Mouse (Mus musculus): ENCODE measurements around the gene Fbxo46.
A peak's percentile ranks its signal among the peaks of the same experiment; 100 is the strongest.
"Not testable (repeated sequence)": the region's sequence is repeated elsewhere in the genome, so short reads cannot be mapped to it uniquely, and the experiment has no call there.

Fbxo46 gene

DNA sequence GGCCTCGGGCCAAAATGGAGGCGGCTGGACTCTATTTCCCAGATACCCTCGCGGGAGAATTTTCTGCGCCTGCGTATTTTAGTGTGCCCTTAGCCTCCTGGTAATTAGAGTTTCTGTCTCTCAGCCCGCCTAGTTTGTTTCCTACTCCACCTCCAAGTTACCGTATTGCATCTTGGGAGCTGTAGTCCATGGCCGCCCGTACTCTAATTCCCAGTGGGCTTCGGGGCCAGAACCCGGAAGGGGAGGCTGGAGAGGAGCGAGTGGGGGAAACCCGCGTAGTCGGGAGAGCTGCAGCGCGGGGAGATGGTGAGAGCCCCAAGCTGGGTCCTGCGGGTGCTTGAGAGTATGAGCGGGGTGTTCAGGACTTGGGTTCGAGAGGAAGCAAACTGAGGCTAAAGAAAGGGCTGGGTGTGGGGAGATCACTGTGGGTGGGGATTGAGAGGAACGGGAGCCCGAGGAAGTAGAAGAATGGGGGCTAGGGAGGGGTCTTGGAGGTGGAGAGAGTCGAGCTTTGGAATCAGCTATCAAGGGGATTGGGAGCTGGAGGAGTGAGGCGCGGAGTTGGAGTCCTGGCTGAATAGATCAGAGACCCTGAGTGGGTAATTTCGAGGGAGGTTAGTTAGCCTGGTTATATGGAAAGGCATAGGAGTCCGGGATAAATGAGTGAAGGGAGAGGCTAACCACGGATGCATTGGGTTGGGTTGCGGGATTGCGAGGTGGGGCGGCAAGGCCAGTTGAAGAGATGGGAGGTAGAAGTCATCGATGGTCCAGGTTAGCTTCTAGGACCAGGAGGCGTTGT is at the start of gene Fbxo46:
TSS of gene Fbxo46 (plus strand) at position 229 of the 799 bp plus-strand sequence.
- peak; percentile 99 for DNase-seq (ENCODE audit: low read depth, low spot score)

- DNase-seq (ENCODE audit: low read depth, low spot score): not testable (repeated sequence)
Observed at GRCm38 (mm10) chr7:19071024-19071423, 48.6 kb upstream of the Fbxo46 start.

DNA sequence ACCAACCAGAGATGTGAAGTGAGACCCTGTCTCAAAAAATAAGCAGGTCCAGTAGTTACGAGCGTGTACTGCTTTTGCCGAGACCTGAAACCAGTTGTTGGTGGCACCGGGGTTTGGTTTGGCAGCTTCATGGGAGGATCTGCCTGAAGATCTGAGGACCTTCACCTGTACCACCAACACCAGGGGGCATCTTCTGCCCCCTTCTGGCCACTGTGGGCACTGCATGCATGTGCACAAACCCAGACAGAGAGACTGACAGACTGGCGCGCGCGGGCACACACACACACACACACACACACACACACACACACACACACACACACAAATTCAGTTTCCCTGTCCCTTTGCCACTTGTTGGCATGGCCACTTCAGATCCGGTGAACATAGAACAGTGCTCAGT is 46.2 kb upstream of the Fbxo46 start:
- DNase-seq (ENCODE audit: low read depth, low spot score): peak; percentile 83

- DNase-seq (ENCODE audit: low read depth, low spot score): no peak
Observed at GRCm38 (mm10) chr7:19074494-19074893, 45.2 kb upstream of the Fbxo46 start.

DNA sequence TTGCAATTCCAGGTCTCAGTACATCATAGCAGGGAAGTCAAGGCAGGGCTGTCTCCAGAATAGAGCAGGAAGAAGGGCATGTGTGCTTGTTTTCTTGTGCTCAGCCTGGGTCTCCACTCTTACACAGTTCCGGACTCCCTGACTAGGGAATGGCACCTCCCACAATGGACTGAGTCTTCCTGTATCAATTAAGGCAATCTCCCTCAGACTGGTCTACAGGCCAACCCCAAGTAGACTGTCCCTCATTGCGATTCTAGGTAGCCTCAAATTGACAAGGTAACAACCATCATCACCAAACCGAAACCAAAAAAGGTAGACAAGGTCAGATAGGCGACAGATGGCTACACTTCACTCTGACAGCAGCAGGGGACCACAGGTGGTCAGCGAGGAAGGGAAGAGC is 44.4 kb upstream of the Fbxo46 start:
- DNase-seq (ENCODE audit: low read depth, low spot score): no peak

DNA sequence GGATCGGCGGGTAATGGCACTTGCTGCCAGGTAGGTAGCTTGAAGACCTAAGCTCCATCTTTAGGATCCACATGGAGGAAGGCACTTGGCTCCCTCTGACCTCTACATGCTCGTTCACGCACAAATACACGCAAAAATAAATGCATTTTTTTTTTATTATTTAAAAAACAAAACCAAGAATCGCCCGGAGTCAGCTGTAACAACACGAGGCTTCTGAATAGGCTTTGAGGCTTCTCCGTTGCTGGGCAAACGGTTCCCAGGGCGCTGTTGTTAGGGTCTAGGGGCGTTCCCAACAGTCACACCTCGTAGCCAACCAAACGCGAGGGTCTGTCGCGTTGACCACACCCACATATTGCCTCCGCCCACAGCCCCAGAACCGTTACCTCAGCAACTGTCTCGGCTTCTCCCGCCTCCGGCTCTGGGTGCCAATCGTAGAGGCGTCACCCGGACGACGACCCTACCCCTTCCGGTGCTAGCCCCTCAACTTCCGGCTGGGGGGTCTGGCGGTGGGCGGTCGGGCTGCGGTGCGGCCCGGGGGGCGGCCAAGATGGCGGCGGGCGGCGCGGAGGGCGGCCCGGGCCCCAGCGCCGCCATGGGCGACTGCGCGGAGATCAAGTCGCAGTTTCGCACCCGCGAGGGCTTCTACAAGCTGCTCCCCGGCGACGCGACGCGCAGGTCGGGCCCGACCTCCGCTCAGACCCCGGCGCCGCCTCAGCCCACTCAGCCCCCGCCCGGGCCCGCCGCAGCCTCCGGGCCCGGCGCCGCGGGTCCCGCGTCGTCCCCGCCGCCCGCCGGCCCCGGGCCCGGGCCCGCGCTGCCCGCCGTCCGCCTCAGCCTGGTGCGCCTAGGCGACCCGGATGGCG is 43.7 kb upstream of the Fbxo46 start, which contains the start of gene Dmwd:
TSS of gene Dmwd (plus strand) at position 505 of the 863 bp plus-strand sequence.
- DNase-seq (ENCODE audit: low read depth, low spot score): peak; percentile 99

DNA sequence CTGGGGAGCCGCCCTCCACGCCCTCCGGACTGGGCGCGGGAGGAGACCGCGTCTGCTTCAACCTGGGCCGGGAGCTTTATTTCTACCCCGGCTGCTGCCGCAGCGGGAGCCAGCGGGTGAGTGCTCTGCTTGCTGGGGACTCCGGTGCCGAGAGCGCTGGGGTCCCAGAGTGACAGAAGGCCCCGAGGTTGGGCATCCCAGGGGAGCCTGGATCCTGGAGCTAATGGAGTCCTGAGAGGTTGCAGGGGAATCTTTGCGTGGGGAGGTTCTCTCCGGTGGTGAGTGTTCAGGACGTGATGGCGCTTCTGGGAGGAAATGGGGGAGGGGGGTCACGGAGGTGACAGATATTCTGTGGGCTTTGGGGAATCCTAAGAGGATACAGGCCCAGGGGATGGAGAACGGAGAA is 43.1 kb upstream of the Fbxo46 start:
- no peak for DNase-seq (ENCODE audit: low read depth, low spot score)

GRCm38 (mm10) chr7:19077761-19078160 is 41.9 kb upstream of the Fbxo46 start:
- no peak for DNase-seq (ENCODE audit: low read depth, low spot score)

DNA sequence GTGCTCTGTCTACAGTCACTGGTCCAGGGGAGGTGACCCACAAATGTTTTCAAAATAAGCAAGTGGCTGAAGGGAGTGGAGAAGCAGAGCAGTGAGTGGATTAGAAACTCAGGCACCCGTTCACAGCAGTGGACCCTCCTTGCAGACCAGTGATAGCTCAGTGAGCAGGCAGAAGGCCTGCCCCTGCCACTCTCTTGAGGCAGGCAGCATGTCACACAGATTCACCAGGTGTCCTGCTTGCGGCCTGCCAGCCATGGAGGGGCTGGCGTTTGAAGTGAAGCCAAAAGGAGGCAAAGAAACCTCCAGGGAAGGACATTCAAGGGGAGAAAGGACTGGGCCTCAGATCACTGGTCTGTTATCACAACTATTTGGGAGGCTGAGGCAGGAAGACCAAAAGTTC is 40.9 kb upstream of the Fbxo46 start:
- no peak for DNase-seq (ENCODE audit: low read depth, low spot score)

GRCm38 (mm10) chr7:19080451-19080950 is 39.2 kb upstream of the Fbxo46 start:
- no peak for DNase-seq (ENCODE audit: low read depth, low spot score)

DNA sequence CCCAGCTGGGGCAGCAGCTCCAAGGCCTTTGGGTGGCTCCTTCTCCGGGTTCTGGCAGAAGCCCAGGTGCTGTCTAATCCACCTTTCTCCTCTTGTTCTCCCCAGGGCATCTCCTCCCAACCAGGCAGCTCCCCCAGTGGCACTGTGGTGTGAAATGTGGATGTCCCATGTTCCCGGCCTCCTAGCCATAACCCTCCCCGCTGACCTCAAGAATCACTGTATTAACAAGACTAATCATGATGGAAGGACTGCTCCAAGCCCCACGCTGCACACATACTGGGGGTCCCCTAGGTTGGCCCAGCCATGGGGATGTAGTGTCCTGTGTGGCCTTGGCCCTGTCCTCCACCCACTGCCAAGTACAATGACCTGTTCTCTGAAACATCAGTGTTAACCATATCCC is 37.5 kb upstream of the Fbxo46 start:
- no peak for DNase-seq (ENCODE audit: low read depth, low spot score)

DNA sequence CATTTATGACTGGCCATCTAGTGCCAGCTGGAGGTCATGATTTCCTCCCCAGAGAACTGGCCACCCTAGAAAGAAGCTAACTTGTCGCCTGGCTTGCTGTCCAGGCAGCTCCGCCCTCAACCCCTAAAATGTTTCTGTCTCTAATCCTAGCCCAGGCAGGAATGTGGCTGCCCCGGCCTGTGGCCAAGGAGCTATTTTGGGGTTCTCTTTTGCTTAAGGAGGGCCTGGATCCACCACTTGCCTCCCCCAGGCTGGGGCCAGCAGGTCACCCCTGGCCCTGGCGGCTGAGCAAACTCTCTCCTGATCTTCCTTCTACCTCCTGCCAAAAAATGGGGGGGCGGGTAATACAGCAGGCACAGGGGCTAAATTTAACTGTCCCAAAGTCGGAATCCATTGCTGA is 36.6 kb upstream of the Fbxo46 start:
- DNase-seq (ENCODE audit: low read depth, low spot score): no peak

DNA sequence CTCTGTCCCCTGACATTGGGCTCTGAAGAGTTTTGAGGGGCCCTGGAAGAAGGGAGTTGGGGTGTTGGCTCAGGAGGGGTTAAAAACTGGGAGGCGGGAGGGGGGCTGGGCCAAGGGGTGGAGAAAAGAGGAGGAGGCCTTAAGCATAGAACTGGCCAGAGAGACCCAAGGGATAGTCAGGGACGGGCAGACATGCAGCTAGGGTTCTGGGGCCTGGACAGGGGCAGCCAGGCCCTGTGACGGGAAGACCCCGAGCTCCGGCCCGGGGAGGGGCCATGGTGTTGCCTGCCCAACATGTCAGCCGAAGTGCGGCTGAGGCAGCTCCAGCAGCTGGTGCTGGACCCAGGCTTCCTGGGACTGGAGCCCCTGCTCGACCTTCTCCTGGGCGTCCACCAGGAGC is 36.0 kb upstream of the Fbxo46 start, which contains the start of gene Dmpk:
TSS of gene Dmpk (plus strand) at position 149 of the 400 bp plus-strand sequence.
- DNase-seq (ENCODE audit: low read depth, low spot score): no peak

DNA sequence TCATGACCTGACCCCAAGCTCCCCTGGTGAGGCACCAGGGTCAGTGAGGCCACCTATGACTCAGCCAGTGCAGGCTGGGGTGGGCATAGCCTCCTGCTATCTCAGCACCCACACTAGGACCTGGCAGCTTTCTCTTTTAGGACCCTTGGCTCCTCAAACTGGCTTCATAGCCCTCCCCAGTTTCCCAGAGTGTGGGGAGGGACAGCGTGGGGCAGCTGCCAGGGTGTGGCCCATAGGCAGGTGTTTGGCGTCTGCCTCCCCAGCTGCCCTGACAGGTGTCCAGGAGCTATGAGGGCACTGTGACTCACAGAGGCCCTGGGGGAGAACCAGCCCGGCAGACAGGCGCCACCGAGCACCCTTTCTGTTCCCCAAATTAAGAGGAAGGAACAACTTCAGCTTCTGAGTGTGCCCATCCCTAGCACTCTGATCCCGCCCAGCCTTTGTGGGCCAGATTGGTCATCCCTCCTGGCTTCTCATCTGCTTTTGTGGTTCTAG is 35.3 kb upstream of the Fbxo46 start:
- no peak for DNase-seq (ENCODE audit: low read depth, low spot score)

- no peak for DNase-seq (ENCODE audit: low read depth, low spot score)
Observed at GRCm38 (mm10) chr7:19084921-19085473, 34.7 kb upstream of the Fbxo46 start.

- DNase-seq (ENCODE audit: low read depth, low spot score): no peak
Observed at GRCm38 (mm10) chr7:19085495-19085894, 34.2 kb upstream of the Fbxo46 start.

GRCm38 (mm10) chr7:19086042-19086441 is 33.6 kb upstream of the Fbxo46 start:
- peak; percentile 74 for DNase-seq (ENCODE audit: low read depth, low spot score)

DNA sequence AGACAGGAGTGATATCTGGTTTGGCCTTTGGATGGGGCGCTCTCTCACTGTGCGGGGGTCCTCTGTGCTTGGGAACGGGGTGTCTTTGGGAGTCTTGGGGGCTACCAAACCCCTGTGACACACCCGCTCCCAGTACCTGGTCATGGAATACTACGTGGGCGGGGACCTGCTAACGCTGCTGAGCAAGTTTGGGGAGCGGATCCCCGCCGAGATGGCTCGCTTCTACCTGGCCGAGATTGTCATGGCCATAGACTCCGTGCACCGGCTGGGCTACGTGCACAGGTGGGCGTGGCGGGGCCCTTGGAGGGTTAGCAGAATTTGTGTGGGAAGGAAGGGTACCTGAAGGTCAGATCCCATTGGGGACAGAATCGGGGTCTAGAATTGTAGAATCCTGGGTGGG is 32.9 kb upstream of the Fbxo46 start:
- no peak for DNase-seq (ENCODE audit: low read depth, low spot score)

- peak; percentile 73 for DNase-seq (ENCODE audit: low read depth, low spot score)
Observed at GRCm38 (mm10) chr7:19088813-19089212, 30.8 kb upstream of the Fbxo46 start.

DNA sequence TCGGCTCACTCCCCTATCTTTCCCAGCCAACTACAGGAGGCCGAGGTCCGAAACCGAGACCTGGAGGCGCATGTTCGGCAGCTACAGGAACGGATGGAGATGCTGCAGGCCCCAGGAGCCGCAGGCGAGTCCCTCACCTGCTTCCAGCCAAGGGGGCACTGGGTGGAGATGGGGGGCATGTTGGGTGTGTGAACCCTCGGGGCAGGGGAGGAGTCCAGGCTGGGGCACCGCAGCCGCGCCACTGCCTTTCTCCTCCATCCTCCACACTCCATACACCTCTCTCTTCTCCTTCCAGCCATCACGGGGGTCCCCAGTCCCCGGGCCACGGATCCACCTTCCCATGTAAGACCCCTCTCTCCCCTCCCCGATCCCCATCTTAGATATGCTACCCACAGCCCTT is 27.7 kb upstream of the Fbxo46 start:
- no peak for DNase-seq (ENCODE audit: low read depth, low spot score)

DNA sequence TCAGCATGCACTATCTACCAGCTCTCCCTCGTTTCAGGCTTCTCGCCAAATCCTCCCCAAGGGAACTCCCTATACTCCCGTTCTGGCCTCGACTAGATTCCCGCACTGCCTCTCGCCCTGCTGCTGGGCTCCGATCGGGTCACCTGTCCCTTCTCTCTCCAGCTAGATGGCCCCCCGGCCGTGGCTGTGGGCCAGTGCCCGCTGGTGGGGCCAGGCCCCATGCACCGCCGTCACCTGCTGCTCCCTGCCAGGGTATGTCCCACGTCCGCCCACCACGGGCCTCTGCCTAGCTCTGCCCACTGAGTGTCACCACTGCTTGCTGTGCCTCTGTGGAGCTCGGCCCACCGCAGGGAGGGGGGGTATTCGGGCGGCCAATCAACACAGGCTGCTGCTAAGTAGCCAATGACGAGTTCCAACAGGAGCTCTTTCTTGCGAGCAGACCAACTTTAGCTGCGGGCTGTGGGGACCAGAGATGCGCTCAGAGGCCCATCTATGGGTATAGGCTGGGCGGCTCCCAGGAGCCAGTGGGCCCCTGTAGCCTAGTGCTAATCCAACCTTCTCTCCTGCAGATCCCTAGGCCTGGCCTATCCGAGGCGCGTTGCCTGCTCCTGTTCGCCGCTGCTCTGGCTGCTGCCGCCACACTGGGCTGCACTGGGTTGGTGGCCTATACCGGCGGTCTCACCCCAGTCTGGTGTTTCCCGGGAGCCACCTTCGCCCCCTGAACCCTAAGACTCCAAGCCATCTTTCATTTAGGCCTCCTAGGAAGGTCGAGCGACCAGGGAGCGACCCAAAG is 27.1 kb upstream of the Fbxo46 start:
- DNase-seq (ENCODE audit: low read depth, low spot score): peak; percentile 59

Measured in ES-CJ7 (cell line).